Mouse (Mus musculus) neural tube, embryonic 11.5 days (tissue): ENCODE data around the gene Hmcn2. TPM values are rescaled to one million over a fixed set of nuclear protein-coding genes. Genes with fewer than 3 reads are reported as not detected.

Experiments
- ATAC-seq: fragments of 200-750 bp; cut with Nextera tagmentation; 2 replicates; pipeline ENCODE4 v1.8.0; 2017; ENCODE audit warnings: moderate number of reproducible peaks, mild to moderate bottlenecking, moderate TSS enrichment, moderate library complexity; ENCODE audit not compliant: insufficient read depth, low FRiP score, low TSS enrichment
- DNase-seq: peaks from one replicate; pipeline ENCODE4 v3.0.0-alpha.2; 2015; ENCODE audit warnings: low spot score
- H3K27ac ChIP-seq: fragments of 300-500 bp; sonication (generic); 2 replicates; pipeline ENCODE4 v1.5.1; 2014; ENCODE audit warnings: low read depth, mild to moderate bottlenecking, low read length
- H3K27me3 ChIP-seq: fragments of 300-500 bp; sonication (generic); 2 replicates; pipeline ENCODE4 v1.6.1; 2014; ENCODE audit warnings: mild to moderate bottlenecking, low read length, mixed read lengths; ENCODE audit not compliant: control insufficient read depth, insufficient read depth
- H3K36me3 ChIP-seq: fragments of 300-500 bp; sonication (generic); 2 replicates; pipeline ENCODE4 v1.6.1; 2014; ENCODE audit warnings: mild to moderate bottlenecking, low read length, moderate library complexity, mixed read lengths; ENCODE audit not compliant: control insufficient read depth, insufficient read depth
- H3K4me1 ChIP-seq: fragments of 300-500 bp; sonication (generic); 2 replicates; pipeline ENCODE4 v1.6.1; 2014; ENCODE audit warnings: low read length, mixed read lengths; ENCODE audit not compliant: control insufficient read depth, insufficient read depth
- H3K4me2 ChIP-seq: fragments of 300-500 bp; sonication (generic); 2 replicates; pipeline ENCODE4 v1.6.1; 2014; ENCODE audit warnings: low read depth, mild to moderate bottlenecking, moderate library complexity
- H3K4me3 ChIP-seq: fragments of 300-500 bp; sonication (generic); 2 replicates; pipeline ENCODE4 v1.5.1; 2014; ENCODE audit warnings: low read depth, low read length
- H3K9ac ChIP-seq: fragments of 300-500 bp; sonication (generic); 2 replicates; pipeline ENCODE4 v1.6.1; 2014; ENCODE audit warnings: mild to moderate bottlenecking, low read length
- H3K9me3 ChIP-seq: fragments of 300-500 bp; sonication (generic); 2 replicates; pipeline ENCODE4 v1.6.1; 2016; ENCODE audit warnings: low read length; ENCODE audit not compliant: control insufficient read depth
- WGBS: fragments of 180-500 bp; shearing (Covaris S2); extraction: QIAGEN DNeasy Blood & Tissue Kit; methylation state at CpG from one replicate; pipeline ENCODE4 v1.1.7; 2014; 5-methylcytosine and 5-hydroxymethylcytosine counted together
- polyA plus RNA-seq: library from polyadenylated mRNA; unstranded; fragments of >200 nt; fragmentation: Nextera tagmentation; extraction: Ambion mirVana; gene quantifications from 2 replicates; pipeline ENCODE4 v1.2.1, GENCODE M21; 2014

Hmcn2 gene
- polyA plus RNA-seq, 1 experiment from 2014 or later: 0.17 TPM

GRCm38 (mm10) chr2:31468857-31469256, 154.6 kb downstream of the Hmcn2 start:
- H3K4me1 ChIP-seq: peaks cover 6% of the 10 kb centered on the region; the same call in 1 of the 2 replicates
- no peak overlapping the region for H3K9ac ChIP-seq
- no peaks in the 10 kb centered on the region for H3K36me3 ChIP-seq
- 74% methylated on average over 7 of the region's 7 CpGs for WGBS
- no peaks in the 10 kb centered on the region for H3K9me3 ChIP-seq
- no peak for DNase-seq
- no peak for ATAC-seq
- H3K27me3 ChIP-seq: peaks cover 38% of the 10 kb centered on the region
- H3K27ac ChIP-seq: no peak overlapping the region
- no peak overlapping the region for H3K4me3 ChIP-seq
- no peak overlapping the region for H3K4me2 ChIP-seq

- DNase-seq (no peak), ATAC-seq (no peak)
- no peaks in the 10 kb centered on the region for H3K9me3 ChIP-seq
- no peaks in the 10 kb centered on the region for H3K36me3 ChIP-seq
- peaks cover 38% of the 10 kb centered on the region for H3K27me3 ChIP-seq
- peaks cover 6% of the 10 kb centered on the region; the same call in 1 of the 2 replicates for H3K4me1 ChIP-seq
- H3K4me2 ChIP-seq: peak overlapping the region; percentile 74
- peak overlapping the region; percentile 41; the same call in 1 of the 2 replicates for H3K4me3 ChIP-seq
- WGBS: 25% methylated on average over 7 of the region's 7 CpGs
- H3K9ac ChIP-seq: peak overlapping the region; percentile 35; the same call in 1 of the 2 replicates
- H3K27ac ChIP-seq: no peak overlapping the region
These were observed 155.3 kb downstream of the Hmcn2 start for GRCm38 (mm10) chr2:31469480-31469879.

GRCm38 (mm10) chr2:31469931-31470682, 155.9 kb downstream of the Hmcn2 start, which contains the start of gene Ass1:
Gene Ass1 (plus strand): TSS chr2:31470207.
- Histone ChIP-seq H3K27ac (no peak within 1 kb of the TSS), H3K4me2 (peak within 1 kb of the TSS; percentile 74), H3K4me1 (peaks cover 6% of the 10 kb centered on the region; the same call in 1 of the 2 replicates), H3K4me3 (peak within 1 kb of the TSS; percentile 41), H3K9ac (peak within 1 kb of the TSS; percentile 35; the same call in 1 of the 2 replicates), H3K9me3 (no peaks in the 10 kb centered on the region), H3K27me3 (peaks cover 38% of the 10 kb centered on the region), H3K36me3 (no peaks in the 10 kb centered on the region)
- ATAC-seq (no peak), DNase-seq (peak; percentile 60)
- WGBS: under 1% methylated on average over 41 of the region's 49 CpGs

- Histone ChIP-seq H3K4me1 (peaks cover 6% of the 10 kb centered on the region; the same call in 1 of the 2 replicates), H3K36me3 (no peaks in the 10 kb centered on the region), H3K27ac (no peak overlapping the region), H3K27me3 (peaks cover 38% of the 10 kb centered on the region), H3K4me2 (peak overlapping the region; percentile 74), H3K4me3 (peak overlapping the region; percentile 41), H3K9ac (no peak overlapping the region), H3K9me3 (no peaks in the 10 kb centered on the region)
- 10% methylated on average over 19 of the region's 19 CpGs for WGBS
- no peak for DNase-seq
- ATAC-seq: no peak
These were observed 156.6 kb downstream of the Hmcn2 start for GRCm38 (mm10) chr2:31470683-31471385.

- ATAC-seq (no peak), DNase-seq (no peak)
- Histone ChIP-seq H3K9ac (no peak overlapping the region), H3K27me3 (peaks cover 38% of the 10 kb centered on the region), H3K4me3 (no peak overlapping the region), H3K9me3 (no peaks in the 10 kb centered on the region), H3K27ac (no peak overlapping the region), H3K4me2 (no peak overlapping the region), H3K4me1 (peaks cover 6% of the 10 kb centered on the region; the same call in 1 of the 2 replicates), H3K36me3 (no peaks in the 10 kb centered on the region)
- 38% methylated on average over 6 of the region's 6 CpGs for WGBS
These were observed 157.4 kb downstream of the Hmcn2 start for GRCm38 (mm10) chr2:31471611-31472010.

- ATAC-seq (no peak), DNase-seq (no peak)
- Histone ChIP-seq H3K9me3 (no peaks in the 10 kb centered on the region), H3K4me2 (no peak overlapping the region), H3K27me3 (peaks cover 38% of the 10 kb centered on the region), H3K9ac (no peak overlapping the region), H3K36me3 (no peaks in the 10 kb centered on the region), H3K4me3 (no peak overlapping the region), H3K4me1 (peaks cover 6% of the 10 kb centered on the region; the same call in 1 of the 2 replicates), H3K27ac (no peak overlapping the region)
- 49% methylated on average over 10 of the region's 10 CpGs for WGBS
These were observed 158.3 kb downstream of the Hmcn2 start for GRCm38 (mm10) chr2:31472406-31473065.

GRCm38 (mm10) chr2:31473941-31474340, 159.7 kb downstream of the Hmcn2 start:
- Histone ChIP-seq H3K4me1 (peaks cover 6% of the 10 kb centered on the region; the same call in 1 of the 2 replicates), H3K36me3 (no peaks in the 10 kb centered on the region), H3K4me2 (no peak overlapping the region), H3K27ac (no peak overlapping the region), H3K9me3 (no peaks in the 10 kb centered on the region), H3K27me3 (peaks cover 31% of the 10 kb centered on the region), H3K9ac (no peak overlapping the region), H3K4me3 (no peak overlapping the region)
- WGBS: 70% methylated on average over 4 of the region's 4 CpGs
- ATAC-seq (no peak), DNase-seq (no peak)

- no peak overlapping the region for H3K9ac ChIP-seq
- H3K4me1 ChIP-seq: peaks cover 6% of the 10 kb centered on the region; the same call in 1 of the 2 replicates
- H3K9me3 ChIP-seq: no peaks in the 10 kb centered on the region
- H3K4me2 ChIP-seq: no peak overlapping the region
- no peak overlapping the region for H3K27ac ChIP-seq
- H3K27me3 ChIP-seq: peaks cover 23% of the 10 kb centered on the region
- no peak for DNase-seq
- ATAC-seq: no peak
- no peak overlapping the region for H3K4me3 ChIP-seq
- H3K36me3 ChIP-seq: no peaks in the 10 kb centered on the region
- 70% methylated on average over 5 of the region's 5 CpGs for WGBS
These were observed 160.5 kb downstream of the Hmcn2 start for GRCm38 (mm10) chr2:31474686-31475085.
